Mouse (Mus musculus): ENCODE data around the gene Sertad2.
A peak's percentile ranks its signal among the peaks of the same experiment; 100 is the strongest.

Gene Sertad2

DNA sequence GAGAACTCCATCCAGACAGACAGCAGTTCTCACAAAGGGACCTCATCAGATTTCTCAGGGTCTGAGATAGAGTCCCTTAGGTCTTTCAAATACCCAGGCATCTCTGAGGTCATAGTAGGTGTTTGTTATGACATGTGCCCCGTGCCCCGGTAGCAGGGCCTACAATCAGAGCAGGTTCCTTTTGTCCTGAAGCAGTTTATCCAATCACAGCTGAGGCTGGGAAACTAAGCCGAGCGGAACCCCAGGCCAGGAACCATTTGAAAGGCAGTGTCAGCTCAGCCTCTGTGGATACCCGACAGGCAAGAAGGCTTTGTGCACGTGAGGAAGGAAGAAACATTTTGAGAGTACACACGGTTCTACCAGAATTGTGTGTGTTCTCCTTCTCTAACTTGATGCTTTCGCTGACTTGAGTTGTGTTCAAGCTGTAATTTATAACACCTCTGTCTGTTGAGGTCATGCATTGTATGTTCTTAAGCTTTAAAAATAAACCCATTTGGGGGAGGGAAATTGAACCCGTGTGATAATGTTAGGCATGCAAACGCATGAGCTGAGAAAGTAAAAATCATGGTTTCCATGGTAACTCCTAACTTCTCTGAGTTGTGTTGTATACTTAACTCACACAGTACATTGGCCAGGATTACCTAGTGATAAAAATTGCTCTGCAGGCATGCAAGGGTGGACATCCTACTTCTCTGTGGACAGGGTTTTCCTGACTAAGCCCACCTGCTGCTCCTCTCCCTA is 104.1 kb downstream of the Sertad2 start:
- no peak for DNase-seq

DNA sequence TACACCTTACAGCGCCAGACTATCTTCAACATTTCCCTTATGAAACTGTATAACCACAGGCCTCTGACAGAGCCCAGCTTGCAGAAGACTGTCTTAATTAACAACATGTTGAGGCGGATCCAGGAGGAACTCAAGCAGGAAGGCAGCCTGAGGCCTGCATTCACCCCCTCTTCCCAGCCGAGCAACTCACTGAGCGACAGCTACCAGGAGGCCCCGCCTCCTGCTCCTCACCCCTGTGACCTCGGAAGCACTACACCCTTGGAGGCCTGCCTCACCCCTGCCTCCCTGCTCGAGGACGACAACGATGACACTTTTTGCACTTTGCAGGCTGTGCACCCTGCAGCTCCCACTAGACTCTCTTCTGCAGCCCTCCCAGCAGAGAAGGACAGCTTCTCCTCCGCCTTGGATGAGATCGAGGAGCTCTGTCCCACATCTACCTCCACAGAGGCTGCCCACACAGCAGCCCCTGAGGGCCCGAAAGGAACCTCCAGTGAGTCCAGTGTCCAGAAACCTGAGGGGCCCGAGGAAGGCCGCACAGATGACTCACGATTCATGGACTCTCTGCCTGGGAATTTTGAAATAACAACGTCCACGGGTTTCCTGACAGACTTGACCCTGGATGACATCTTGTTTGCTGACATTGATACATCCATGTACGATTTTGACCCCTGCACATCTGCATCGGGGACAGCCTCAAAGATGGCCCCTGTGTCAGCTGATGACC is 105.0 kb downstream of the Sertad2 start:
- DNase-seq: no peak

DNA sequence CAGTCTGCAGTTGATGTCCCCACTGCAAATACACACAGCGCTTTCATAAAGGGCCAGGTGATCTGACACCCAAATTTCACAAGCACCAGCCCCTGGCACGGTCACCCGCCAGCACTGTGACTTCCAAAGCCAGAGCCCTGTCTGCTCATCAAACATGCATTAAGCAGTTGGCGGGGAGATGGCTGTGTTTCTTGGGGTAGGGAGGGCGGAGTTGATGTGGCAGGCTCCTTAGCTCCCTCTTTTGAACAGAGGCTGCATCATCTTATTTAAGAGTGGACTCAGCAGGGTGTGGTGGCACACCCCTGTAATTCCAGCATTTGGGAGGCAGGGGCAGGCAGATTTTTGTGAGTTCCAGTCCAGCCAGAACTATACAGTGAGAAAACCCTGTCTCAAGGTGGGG is 106.4 kb downstream of the Sertad2 start:
- peak; percentile 53 to 64 for DNase-seq

DNA sequence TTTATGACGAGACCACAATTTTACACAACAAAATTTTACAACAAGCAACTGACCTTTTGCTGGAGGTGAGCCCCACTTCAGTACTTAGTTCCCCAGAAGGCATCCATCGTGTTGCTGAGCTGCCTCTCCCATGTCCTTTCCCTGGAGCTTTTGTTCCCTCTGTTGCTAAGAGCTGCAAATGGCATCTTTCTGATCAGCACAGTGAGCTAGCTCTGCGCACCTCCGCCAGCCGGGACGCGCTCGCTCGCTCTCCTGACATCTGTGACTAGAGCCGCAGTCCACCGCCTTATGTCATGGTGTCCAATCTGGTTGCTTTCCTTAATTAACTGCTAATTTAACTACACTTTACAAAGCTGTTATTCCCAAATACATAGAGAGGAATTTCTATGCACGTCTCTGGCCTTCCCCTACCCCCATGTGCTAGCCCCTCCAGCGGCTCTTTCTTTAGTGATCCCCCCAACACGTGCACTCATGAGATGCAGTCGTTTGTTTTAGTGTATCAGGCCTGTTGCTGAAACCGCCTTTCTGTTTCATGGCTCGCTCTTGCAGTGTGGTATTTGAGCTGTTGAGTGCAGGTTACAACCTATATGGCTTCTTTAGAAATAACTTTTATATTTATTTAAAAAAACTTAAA is 107.1 kb downstream of the Sertad2 start:
- DNase-seq: peak; percentile 47 to 54

DNA sequence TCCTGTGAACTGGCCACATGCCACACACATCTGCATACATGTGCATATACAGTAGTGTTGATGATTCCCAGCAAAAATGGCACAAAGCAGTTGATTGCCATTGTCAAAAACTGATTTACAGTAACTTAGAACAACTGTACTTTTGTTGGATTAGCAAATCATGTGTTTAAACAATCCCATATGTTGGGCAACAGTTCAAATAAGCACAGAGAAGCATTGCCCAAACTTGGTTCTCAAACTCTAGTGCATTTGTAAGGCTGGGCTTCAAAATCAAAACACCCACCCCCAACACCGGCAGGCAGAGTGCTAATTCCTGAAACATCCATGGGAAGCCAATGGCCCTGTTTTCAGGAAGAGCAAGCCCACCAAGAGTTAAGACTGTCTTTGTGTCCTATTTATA is 108.1 kb downstream of the Sertad2 start:
- DNase-seq: no peak

DNA sequence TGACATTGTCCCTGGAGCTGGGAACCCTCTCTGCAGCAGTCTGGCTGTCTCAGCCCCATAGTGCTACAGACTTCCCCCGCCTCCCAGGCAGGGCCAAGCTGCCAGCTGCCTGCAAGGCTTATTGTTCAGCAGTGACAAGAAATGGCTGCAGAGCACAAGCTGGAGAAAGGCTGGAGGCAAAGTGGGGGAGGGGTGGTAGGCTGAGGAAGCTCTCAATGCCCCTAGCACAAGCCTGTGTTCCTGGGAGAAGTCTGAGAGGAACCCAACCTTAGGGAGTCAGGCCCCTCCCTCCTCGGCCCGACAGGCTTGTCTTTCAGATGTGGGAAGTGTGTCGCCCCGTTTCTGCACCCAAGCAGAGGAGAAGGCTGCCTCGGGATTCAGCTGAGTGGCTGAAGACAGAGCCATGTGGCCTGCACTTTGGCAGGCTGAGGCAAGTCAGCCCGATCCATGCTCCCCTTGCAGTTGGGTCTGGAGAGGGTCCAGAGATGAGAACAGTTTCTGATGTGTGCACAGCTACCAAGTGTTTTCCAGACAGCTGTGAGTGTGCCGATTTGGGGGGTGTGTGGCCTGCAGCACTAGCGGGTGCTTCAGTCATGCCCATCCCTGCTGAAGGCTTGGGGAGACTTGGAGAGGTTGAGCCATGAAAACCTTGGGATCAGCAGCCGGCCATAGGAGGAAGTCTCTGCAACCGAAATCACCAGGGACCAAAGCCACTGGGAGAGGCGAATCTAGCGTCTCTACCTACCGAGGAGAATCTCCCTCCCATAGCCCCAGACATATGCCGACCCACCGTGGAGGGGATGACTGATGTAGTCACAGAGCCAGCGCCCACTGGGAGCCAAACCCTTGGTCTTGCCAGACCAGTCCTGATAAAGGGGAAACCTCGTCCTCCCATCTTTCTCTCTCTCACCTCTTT is 113.0 kb downstream of the Sertad2 start:
- peak; percentile 83 to 85 for DNase-seq

DNA sequence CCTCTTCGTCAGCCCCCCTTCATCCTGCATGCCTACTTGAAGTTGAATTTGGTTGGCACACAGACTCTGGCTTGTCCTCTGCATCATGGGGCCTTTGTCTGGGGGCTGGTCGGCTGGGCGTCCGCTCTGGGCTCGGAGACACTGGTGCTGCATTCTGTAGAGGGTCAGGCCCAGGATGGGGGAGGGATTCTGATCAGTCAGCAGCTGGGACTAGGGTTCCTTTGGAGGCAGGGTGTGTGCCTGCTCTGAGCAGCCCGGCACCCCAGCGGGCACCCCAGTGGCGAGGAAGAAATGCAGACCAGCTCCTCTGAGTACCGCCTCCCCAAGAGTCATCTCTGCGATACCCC is 113.6 kb downstream of the Sertad2 start:
- peak; percentile 51 to 56 for DNase-seq

DNA sequence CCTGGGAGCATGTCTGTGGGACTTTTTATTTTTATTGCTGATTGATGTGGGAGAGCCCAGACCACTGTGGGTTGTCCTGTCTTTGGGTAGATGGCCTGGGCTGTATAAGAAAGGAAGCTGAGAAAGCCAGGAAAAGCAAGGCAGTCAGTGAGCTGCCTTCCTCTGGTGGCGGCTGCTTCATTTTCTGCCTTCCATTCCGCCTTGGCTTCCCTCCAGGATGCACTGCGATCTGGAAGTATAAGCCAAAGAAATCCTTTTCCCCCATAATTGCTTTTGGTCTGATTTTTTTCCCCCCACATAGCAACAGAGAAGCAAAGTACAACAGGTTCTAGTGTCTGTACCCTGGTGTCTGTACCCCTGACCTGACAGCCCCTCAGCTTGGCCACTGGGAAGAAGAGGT is 116.0 kb downstream of the Sertad2 start:
- DNase-seq: peak; percentile 77 to 79

DNA sequence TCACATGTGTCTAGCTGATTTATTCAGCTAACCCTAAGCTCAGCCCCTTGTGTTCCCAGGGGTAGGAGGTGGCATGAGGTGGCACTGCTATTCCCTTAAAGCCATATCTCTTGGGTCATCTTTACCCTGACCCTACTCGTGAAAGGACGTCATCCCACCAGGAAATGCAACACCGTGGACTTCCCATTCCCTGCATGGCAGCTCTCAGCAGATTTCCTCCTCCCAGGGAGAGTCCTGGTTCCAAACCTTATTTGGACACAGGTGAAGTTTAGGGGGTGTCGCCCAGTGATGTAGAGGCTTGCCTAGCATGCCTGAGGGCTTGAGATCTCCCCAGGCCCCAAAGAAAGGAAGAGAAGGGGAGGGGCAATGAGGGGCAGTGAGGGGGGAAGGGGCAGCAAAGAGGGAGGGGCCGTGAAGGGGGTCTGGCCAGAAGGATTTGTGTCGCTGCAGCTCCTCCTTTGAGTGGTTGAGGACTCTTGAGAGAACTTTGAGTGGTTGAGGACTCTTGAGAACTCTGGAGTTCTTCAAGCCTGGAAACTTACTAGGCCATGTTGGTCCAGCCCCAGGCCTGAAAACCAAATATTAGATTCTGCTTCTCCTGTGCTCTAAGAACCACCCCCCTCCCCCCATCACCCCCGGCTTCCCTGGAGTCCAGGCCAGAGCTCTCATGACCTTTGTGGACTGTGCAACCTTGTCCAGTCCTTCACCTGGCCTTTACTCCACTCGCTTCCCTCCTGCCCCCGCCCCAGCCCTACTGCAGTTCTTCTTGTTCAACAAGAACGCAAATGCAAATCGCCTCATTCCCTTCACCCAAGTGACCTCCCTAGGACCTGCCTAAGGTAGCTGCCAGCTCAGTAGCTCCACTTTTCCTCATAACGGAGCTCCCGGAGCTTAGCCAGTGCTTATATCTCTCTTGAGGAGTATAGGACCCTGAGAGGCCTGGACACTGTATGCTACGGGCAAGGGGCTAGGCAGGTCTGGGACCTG is 117.4 kb downstream of the Sertad2 start:
- no peak for DNase-seq

DNA sequence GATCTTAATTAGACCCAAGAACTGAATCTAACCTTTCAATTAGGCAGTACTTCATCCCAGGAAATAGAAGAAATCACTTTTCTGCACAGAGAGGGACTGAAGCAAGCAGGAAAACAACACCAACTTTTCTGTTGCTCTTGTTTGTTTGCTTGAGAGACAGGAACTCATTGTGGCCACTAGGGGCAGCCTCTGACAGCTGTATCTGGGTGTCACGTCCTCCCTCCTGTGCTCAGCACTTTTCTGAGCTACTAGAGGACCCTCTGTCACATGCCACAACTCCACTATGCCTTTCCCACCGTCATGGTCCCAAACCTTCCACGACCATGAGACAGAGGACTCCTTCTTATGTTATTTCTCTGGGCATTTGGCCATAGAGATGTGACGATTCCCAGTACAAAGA is 118.6 kb downstream of the Sertad2 start:
- DNase-seq: peak; percentile 53 to 55

DNA sequence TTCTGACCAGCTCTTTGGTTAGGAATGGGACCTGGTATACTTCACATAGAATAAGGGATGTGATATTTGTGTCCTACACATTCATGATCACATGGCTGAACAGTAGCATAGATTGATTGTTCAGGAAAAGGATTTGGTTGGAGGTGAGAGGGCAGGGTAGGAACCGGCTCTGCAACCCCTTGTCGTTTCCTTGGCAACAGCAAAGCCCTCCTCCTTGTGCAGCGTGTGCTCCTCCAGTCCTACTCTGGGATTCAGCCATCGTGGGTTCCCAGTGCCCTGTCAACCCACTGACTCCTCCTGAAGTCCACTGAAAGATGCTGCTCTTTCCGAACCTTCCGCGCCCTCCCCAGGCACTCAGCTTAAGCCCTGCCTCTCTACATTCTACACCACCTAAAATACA is 119.8 kb downstream of the Sertad2 start:
- no peak for DNase-seq

DNA sequence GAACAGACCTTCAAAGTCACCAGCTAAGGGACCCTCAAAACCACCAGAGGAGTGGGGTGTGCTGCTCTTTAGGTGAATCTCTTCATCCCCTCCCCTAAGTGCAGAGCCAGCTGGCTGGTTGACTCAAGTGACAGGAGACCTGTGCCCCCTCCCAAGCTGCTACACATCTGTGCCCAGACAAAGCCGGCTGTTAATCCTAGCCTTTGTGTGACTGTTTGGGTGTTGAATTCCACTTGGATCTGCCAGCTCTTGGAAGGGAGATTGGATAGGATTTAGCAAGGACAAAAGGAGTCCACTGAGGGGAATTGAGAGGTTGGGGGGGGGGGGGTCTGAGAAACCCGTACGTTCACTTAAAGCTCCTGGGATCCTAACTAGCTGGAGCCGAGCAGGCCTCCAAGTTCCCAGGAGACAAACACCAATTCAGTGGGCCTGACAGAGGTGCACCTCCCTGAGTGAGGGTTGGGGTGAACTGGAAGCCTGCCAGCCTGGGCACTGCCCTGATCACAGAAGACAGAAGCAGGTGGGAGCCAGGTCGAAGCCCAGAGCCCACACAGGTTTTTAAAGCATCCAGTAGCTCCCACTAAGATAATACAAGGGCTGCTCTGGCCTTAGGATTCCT is 120.6 kb downstream of the Sertad2 start:
- no peak for DNase-seq

DNA sequence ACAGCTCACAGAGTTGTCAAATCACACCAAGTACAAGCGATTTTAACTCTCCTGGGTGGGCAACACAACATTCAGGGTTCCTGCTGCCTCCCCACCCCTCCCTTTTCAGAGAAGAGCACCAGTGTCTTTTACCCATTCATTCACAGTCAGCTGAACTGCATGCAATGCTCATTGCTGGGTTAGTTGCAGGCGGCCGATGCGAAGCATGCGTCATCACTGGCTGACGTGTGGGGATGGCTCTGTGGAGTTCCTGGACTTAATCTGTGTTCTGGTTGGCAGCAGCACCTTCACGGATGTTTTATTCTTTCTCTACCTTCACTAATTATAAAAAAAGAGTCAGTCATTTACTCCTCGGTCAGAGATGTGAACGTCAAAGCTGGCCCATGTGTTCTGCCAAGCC is 121.8 kb downstream of the Sertad2 start:
- no peak for DNase-seq

DNA sequence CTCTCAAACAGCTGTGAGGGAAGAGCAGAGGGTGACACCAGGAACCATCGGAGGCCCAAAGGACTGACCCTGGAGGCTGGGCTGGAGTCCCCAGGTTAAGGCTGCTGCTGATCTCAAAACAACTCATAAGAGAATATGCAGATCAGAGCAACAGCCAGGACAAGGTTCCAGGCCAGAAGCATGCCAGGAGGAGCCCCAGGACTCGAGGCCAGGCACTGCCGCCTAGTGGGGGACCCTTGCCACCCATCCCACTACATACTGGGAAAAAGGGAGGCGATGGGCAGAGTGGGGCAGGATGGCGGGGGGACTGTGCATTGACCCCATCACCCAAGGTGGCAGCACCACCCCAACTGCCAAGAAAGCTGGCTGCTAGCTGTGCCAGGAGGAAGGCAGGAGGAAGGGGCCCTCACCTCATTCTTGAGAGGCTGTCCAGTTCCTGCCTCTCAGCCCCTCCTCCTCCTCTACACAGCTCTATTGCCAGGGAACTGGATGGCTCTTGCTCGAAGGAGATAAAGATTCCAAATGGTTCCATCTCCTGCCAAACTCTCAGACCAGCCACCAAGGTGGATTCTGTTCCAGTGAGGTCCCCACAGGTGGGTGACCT is 128.8 kb downstream of the Sertad2 start:
- peak; percentile 43 to 56 for DNase-seq

DNA sequence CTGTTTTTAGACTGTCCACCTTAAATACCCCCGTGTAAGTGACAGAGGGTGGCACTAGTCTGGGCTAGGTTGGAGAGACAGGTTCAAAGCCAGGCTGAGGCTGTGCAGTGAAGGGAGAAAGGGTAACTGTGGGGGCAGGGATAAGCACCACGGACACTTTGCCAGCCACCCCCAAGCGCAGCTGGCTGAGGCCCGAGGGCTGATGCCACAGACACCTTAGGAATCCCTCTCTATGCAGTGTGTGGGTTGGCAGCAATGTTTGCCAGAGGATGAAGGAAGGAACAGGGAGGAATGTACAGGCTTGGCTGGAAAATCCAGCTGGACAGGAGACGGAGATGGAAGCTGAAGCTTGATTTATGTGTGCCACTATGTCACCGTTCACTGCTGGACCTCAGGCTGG is 129.5 kb downstream of the Sertad2 start:
- DNase-seq: no peak

DNA sequence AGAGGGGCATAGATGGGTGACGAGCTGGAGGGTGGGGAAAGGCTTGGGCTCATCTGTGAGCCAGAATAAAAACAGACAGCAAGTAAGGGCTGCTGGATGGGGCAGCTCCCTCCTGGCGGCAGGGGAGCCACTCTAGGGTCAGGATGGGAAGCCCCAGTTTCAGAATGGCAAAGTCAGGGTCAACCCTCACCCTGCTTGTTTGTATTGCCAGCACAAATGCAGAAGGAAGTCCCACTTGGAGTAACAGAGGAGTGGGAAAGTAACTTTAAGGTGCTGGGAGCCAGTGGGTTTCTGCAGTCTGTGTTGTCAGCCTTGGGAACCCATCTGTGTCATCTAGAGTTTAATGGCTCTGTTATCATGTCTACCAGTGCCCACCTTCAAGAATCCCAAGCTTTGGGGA is 136.3 kb downstream of the Sertad2 start:
- no peak for DNase-seq

DNA sequence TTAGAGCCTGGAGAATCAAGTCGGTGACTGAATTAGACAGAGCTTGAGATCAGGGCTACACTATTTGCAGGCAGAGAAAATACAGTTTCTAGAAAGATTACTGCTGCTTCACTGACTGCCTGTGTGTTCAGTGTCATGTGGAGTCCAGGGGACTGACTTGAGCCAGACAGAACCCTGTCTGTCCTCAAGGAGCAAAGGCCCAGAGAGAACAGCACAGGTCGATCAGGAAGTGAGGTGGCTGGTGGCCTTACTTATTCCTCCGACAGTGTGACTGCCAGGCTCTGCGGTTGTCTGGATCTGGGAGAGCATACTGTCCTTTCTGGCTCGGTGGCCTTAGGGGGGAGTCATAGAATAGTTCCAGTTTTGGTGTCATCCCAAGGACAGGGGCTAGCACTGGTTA is 137.7 kb downstream of the Sertad2 start:
- DNase-seq: no peak

DNA sequence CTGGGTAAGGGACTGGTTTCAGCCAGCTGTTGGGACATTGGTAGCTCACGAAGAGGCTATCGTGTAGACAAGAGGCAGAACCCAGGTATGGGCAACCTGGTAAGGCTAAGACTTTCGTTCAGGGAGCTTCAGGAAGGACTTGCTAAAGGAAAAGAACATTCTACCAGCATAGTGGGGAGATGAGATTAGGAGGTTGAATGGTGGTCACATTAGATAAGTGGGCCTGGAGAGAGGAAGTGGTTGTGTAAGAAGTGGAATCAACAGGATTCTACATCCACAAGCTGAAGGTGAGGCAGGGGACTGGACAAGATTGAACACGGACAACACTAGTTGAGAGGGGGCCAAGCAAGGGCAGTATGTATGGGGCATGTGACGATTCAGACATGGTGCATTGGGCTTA is 138.6 kb downstream of the Sertad2 start:
- DNase-seq: no peak

DNA sequence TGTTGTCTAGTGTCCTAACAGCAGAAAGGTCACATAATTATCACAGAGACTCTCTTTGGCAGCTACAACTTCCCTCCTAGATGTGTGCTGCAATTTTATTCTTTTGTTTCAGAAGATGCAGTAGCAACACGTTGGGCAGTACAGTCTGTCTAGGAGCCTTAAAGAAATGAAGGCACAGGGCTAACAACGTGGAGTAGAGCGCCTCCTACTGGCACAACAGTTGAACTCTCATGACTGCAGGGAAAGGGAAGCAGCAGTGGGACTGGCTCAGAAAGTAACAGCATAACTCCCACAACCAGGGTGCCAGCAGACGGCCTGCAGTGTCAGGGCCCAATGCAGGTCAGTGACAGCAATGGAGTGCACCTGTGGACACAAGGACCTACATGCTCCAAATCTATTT is 147.9 kb downstream of the Sertad2 start:
- peak; percentile 77 to 85 for DNase-seq
